Mouse (Mus musculus) adrenal gland (tissue): ENCODE results near the gene Fnbp1.

Source experiments
- intact Hi-C: fragments of 180-260 bp; cut with DNase I; formaldehyde crosslinking; loops from one replicate; pipeline ENCODE4 v1.15.1; 2025

Gene Fnbp1

GRCm38 (mm10) chr2:31151892-31152812, 10.3 kb upstream of the Fnbp1 start, which contains the start of gene Gpr107:
TSS of gene Gpr107 (plus strand) at chr2:31152316.
- intact Hi-C loops = loop anchor here (5.0 kb wide), 1 partner anchor 130 kb away; no protein-coding TSS in a partner anchor

DNA sequence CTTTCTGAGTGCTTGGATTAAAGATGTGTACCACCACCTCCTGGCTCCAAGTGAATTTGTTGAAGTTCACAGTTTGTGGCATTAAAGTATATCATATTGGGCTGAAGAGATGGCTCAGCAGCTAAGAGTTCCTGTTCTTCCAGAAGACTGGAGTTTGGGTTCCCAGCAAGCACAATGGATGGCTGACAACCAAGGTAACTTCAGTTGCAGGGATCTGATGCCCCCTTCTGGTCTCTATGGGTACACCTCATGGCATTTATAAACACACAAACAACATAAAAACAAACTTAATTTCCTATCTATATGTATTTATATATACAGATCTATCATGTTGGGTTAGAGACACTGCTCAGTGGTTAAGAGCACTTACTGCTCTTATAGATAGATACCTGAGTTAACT, 9.0 kb upstream of the Fnbp1 start:
- intact Hi-C loops = loop anchor here (5.0 kb wide), 1 partner anchor 128 kb away; no protein-coding TSS in a partner anchor

GRCm38 (mm10) chr2:31147054-31147453, 5.2 kb upstream of the Fnbp1 start:
- intact Hi-C loops = no loop called here

- intact Hi-C loops = no loop called here
These were observed 3.1 kb upstream of the Fnbp1 start for GRCm38 (mm10) chr2:31144901-31145300.

DNA sequence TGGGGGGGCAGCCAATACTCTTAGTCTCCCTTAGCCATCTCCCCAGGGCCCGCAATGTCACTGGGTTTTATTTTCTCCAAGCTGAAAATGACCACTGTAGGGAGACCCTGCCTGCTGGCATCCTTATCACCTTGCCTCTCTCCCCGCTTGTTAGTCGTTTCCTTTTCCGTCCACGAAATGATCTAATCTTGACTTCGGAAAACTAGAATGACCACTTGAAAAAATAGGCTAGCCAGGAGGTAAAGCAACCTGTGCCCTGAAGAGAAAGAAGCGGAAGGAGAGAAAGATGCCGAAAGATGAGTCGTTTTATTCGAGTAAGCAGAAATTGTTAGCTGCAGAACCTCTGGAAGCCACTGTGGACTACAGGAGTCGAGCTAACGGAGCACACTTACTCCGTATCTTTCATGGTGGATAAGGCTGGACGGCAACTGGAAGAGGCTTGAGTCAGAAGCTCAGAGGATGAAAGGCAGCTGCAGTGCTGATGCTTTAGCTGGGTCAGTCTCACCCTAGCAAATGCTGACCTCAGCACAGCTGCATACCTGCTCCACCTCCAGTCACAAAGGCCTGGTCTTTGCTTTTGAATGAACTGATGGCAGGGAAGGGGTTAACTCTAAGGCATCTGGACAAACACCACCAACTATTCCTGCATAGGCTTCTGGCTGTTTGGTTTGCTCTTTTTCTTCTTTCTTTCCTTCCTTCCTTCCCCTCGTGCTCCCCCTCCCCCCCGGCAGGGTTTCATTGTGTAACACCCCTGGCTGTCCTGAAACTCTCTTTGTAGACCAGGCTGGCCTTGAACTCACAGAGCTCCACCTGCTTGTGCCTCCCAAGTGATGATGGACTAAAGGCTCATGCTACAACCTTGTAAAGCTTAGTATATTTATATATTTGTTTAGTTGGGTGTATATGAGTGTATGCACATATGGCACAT, 2.2 kb upstream of the Fnbp1 start:
- intact Hi-C loops = no loop called here

GRCm38 (mm10) chr2:31143326-31143725, 1.5 kb upstream of the Fnbp1 start:
- intact Hi-C loops = no loop called here

DNA sequence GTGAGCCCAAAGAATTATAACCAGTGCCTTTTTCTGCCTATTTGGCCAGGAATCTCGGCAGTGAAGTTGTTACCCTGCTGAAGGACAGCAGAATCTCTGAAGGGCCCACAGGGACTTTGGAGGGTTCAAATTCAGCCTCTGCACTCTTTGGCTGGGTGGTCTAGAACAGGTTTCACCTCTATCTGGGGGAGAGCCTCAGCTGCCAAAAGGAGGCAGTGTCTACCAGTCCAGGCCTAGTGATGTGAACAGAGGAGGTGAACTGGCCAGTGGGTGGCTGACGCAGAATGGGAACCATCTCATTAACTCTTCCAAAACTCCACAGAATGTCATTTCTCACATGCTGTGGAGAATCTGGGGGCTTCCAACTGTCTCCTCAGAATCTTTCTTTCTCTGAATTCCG, 697 bp upstream of the Fnbp1 start:
- intact Hi-C loops = no loop called here

DNA sequence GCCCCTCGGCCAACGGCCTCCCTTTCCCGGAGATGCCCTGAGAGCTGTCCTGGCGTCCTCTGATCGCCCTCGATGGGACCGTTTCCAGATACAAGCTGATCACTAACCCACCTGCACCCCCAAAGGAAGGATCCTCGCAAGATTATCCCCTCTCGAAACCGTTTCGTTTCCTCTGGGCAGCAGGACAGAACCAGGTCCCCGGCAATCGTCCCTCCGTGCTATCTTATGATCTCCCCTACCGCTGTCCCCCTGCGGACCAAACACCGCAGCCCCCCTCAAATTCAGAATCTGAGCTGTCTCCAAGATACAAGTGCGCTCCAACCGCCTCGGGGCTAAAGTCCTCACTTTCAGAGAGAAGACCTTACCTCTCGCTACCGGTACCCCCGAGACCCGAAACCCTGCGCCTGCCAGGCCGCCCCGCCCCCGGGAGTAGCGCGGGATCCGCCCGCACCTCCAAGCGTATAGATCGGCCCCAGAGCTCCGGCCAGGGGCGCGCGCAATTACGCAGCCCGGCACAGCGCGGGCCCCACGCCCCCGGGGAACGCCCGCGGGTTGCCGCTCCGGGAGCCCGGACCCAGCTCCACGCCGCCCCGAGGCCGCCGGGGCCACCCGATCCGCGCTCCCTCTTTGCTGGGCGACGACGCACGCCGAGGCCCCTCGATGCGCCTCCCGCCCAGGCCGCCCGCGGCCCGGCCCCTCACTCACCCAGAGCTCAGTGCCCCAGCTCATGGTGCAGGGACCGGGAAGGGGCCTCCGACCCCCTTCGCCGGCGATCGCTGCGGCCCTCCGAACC, 538 bp downstream of the Fnbp1 start:
- intact Hi-C loops = no loop called here

DNA sequence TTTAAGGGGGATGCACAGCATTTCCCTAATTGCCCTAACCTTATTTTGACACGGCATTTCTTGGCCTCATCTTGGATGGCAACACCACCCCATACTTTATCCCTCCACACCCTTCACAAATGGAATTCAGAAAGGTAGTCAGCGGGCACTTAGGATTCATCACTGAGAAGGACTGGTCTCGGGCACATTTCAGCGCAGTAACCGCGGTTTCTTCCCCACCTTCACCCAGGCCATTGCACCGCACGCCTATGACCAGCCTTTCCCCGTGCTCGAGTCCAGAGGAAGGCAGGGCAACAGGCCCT, 1.1 kb downstream of the Fnbp1 start:
- intact Hi-C loops = no loop called here

DNA sequence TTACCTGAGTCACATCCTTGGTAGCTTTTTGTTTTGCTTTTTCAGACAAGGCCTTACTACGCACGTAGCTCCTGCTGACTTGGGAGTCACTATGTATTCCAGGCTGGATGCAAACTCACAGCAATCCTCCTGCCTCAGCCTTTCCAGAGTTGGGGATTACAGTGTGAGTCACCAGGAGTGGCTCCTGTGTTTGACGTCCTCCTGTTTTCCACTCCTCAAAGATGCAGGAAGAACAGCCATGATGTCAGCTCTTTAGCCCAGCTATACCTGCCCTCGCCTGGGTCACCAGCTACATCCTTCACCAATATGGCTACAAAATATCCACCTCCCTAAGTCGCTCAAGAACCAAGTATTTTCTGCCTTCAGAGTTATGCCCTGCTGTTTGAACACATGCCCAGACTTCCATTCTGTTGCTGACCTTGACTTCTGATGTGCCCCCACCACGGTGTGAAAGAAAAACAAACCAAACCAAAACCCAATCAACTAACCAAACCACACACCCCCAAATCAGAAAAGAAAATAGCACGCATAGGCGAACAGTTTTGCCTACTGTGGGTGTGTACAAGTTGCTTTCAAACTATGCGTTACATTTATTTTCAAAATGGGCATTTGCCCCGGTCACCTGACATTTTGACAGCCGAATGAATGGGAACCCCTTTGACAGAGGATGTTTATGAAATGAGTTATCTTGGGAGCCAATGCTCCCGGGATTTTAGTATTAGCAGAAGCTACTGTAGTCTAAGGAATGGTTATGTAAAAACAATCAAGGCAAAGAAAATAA, 1.6 kb downstream of the Fnbp1 start:
- intact Hi-C loops = no loop called here

GRCm38 (mm10) chr2:31139174-31139632, 2.6 kb downstream of the Fnbp1 start:
- intact Hi-C loops = no loop called here

GRCm38 (mm10) chr2:31137018-31137590, 4.7 kb downstream of the Fnbp1 start:
- intact Hi-C loops = no loop called here

GRCm38 (mm10) chr2:31136338-31136737, 5.5 kb downstream of the Fnbp1 start:
- intact Hi-C loops = no loop called here

GRCm38 (mm10) chr2:31135512-31135931, 6.3 kb downstream of the Fnbp1 start:
- intact Hi-C loops = no loop called here

DNA sequence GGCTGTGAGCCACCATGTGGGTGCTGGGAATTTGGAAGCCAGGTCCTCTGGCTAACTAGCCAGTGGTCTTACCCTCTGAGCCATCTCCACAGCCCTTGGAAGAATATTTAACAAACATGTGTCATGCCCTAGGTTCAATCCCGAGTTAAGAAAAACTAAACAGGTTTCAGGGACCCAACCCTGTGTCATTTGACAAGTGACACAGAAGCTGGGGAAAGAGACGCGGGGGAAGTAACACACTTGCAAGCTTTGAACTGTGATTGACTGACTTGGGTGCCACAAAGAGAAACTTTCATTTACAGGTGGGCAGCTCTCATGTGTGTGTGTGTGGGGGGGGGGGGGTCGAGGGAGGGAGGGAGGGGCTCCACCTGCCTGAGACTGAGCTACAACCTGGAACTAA, 7.8 kb downstream of the Fnbp1 start:
- intact Hi-C loops = no loop called here

DNA sequence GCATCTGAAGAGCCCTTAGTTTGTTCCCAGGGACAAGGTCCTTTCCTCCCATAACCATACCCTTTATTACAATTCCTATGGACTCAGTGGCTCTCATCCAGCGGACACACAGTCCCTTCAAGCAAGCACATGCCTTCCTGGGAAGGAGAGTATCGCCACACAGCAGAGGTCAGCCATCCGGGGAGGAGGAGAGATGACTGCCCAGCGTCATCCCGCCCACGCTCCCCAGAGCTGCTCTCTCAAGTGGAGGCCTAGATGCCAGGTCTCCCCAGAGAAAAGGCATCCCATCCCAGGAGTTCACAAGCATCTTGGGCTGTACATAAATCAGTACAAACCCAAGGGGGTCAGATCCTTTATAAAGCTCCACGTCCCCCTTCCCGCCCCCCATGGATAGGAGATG, 9.1 kb downstream of the Fnbp1 start:
- intact Hi-C loops = no loop called here

GRCm38 (mm10) chr2:31130815-31131299, 11.0 kb downstream of the Fnbp1 start:
- intact Hi-C loops = no loop called here

DNA sequence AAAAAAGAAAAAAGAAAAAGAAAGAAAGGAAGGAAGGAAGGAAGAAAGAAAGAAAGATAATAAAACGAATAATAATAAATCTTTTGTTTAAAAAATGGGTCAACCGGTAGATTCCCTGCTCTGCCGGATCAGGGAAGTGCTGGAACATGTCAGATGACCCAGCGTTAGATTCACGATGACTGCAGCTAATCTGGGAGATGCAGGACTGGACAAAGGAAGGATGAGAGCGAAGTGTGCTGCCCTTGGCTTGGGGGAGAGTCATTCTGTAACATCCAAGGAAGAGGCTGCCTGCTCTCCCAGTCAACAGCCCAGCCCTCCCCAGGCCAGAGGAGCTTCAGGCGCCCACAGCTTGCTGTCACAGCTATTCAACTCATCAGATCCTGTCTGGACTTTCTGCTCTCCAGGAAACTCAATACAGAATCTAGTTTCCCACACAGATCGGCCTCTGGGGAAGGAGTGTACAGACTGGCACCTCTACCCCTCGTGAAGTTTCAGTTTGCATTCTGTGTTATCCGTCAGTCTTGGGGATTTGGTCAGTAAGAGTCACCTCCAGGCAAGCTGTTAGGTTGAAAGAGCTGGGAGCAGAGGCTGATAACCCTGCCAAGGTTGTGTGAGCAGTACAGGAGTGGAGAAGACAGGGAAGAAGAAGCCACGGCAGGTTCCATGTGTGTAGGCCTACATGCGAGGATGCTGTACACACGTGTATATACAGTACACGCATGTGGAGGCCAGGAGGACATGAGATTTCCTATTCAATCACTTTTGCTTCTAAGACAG, 11.9 kb downstream of the Fnbp1 start:
- intact Hi-C loops = no loop called here

GRCm38 (mm10) chr2:31127899-31128298, 13.9 kb downstream of the Fnbp1 start:
- intact Hi-C loops = no loop called here
